Mouse (Mus musculus) spleen, adult 2 months (tissue): Measurements from ENCODE around the gene Limch1. TPM values are rescaled to one million over a fixed set of nuclear protein-coding genes. Genes with fewer than 3 reads are reported as not detected.

Experiments used
- DNase-seq, 2 experiments: peaks; one replicate each; pipeline versions ENCODE4 v3.0.0 to v3.0.0-alpha.2; 2012 to 2021; ENCODE audit warnings: low spot score in 2 of 2, low read depth in 1 of 2
- H3K27ac ChIP-seq: fragments of 200-500 bp; 2 replicates; pipeline ENCODE4 v1.5.1; 2012; ENCODE audit warnings: low read length, inconsistent platforms; ENCODE audit not compliant: insufficient read depth
- H3K27me3 ChIP-seq: fragments of 200-500 bp; 2 replicates; pipeline ENCODE4 v1.6.1; 2012; ENCODE audit warnings: mild to moderate bottlenecking, moderate library complexity, low read length, inconsistent platforms; ENCODE audit not compliant: control insufficient read depth, insufficient read depth
- H3K36me3 ChIP-seq: fragments of 200-500 bp; 2 replicates; pipeline ENCODE4 v1.6.1; 2012; ENCODE audit warnings: mild to moderate bottlenecking, low read length, inconsistent platforms; ENCODE audit not compliant: control insufficient read depth, insufficient read depth
- H3K4me1 ChIP-seq: fragments of 200-500 bp; 2 replicates; pipeline ENCODE4 v1.6.1; 2011; ENCODE audit warnings: inconsistent platforms; ENCODE audit not compliant: control insufficient read depth, insufficient read depth, insufficient read length
- H3K4me3 ChIP-seq: fragments of 200-500 bp; 2 replicates; pipeline ENCODE4 v1.5.1; 2011; ENCODE audit warnings: mild to moderate bottlenecking, inconsistent platforms; ENCODE audit not compliant: insufficient read depth, insufficient read length; ENCODE audit errors: extremely low read depth
- CTCF ChIP-seq: fragments of 200-500 bp; IDR thresholded peaks from 2 replicates; pipeline ENCODE4 v1.5.1; 2011; ENCODE audit warnings: mild to moderate bottlenecking, inconsistent platforms; ENCODE audit not compliant: insufficient read depth, insufficient read length, insufficient replicate concordance; ENCODE audit errors: extremely low read depth
- POLR2A ChIP-seq: fragments of 200-500 bp; IDR thresholded peaks from 2 replicates; pipeline ENCODE4 v1.6.1; 2011; ENCODE audit warnings: low read depth, low read length, inconsistent platforms
- WGBS: fragments of 180-500 bp; shearing (Covaris S2); methylation state at CpG from one replicate; pipeline ENCODE4 v1.1.7; 2018; 5-methylcytosine and 5-hydroxymethylcytosine counted together
- polyA plus RNA-seq: library from polyadenylated mRNA; depleted of rRNA; stranded (reverse); fragments of >200 nt; gene quantifications from 2 replicates; pipeline ENCODE4 v1.2.3, GENCODE M21; 2012

Gene Limch1
- polyA plus RNA-seq, 1 experiment, result 7.1 TPM

DNA sequence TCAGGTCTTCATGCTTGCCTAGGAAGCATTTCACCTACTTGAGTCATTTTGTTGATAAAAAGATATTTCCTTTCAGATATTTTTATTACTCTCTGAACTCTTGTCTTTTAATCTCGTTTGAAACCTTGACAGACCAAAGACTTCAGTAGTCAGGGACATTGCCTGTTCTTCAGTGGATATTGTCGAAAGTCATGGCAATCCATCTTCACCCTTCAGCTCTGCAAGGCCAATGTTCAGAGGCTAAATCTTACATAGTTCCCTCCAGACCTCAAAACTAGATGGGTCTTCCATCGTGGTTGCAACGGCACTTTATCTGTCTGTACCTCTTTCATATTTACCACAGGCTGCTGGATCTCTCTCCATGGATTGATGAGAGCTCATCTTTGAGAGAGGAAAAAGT, 80.0 kb downstream of the Limch1 start:
- Histone ChIP-seq H3K4me1 (no peaks in the 10 kb centered on the region), H3K27ac (no peak overlapping the region), H3K36me3 (no peaks in the 10 kb centered on the region), H3K4me3 (no peak overlapping the region), H3K27me3 (no peaks in the 10 kb centered on the region)
- DNase-seq, result no peak
- no peak for TF ChIP-seq POLR2A
- WGBS, result 83% methylated on average over 4 of the region's 4 CpGs

DNA sequence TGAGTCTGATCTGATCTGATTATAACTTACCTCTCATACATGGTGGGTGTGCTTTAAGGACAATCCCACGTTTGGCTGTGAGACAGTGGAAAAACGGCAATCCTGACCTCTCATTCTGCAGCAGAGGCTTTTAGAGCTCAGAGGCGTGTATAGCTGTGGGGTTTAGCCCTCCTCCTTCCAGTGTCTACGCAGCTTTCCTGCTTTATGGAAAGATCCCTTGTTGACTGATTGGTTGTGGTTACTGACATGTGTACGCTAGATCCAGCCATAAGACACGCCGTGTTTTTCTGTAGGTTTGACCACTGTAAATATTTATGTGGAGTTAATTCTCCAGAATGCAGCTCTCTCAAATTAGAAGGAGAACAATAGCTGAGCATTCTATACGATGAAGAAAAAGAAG, 81.2 kb downstream of the Limch1 start:
- 88% methylated on average over 8 of the region's 8 CpGs for WGBS
- H3K27me3 ChIP-seq, result no peaks in the 10 kb centered on the region
- no peaks in the 10 kb centered on the region for H3K36me3 ChIP-seq
- no peak for TF ChIP-seq CTCF
- no peak for TF ChIP-seq POLR2A
- H3K4me3 ChIP-seq, result no peak overlapping the region
- H3K4me1 ChIP-seq, result no peaks in the 10 kb centered on the region
- no peak overlapping the region for H3K27ac ChIP-seq
- DNase-seq, result no peak

DNA sequence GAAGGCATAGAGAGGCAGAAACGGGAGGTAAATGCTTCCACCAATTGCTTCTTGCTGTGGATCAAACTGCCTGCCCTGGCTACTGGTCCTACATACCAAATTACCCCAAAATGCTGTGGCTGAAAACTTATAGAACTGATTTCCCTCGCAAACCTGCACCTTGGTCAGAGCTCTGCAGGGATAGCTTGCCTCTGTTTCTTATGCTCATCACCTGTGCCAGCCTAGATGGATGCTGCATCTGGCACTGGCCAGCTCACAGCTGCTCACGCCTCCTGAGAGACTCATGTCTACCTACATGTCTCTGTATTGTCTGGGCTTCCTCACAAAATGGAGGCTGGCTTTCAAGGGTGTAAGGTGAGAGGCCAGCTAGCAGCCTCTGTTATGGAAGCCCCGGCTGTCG, 83.9 kb downstream of the Limch1 start:
- WGBS, result 80% methylated on average over 5 of the region's 5 CpGs
- Histone ChIP-seq H3K4me1 (no peaks in the 10 kb centered on the region), H3K27ac (no peak overlapping the region), H3K36me3 (no peaks in the 10 kb centered on the region), H3K27me3 (no peaks in the 10 kb centered on the region), H3K4me3 (no peak overlapping the region)
- TF ChIP-seq CTCF (no peak), POLR2A (no peak)
- no peak for DNase-seq

DNA sequence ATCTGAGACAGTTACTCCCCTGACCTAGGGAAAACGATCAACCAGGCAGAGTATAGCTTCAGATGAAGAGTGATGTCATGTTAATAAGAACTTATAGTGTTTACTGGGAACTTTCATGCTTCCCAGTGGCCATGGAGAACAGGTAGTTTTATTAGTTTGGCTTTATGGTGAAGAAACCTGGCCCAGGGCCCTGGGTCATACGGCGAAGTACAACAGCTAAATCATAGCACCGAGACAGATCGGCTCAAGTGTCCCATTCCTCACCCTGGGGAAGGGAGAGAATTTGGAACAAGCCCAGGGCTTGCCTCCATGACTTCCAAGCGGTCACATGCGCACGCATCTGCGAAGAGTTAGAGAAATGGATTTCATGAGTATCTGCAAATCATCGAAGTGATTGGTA, 84.6 kb downstream of the Limch1 start:
- Histone ChIP-seq H3K4me3 (no peak overlapping the region), H3K27me3 (no peaks in the 10 kb centered on the region), H3K36me3 (no peaks in the 10 kb centered on the region), H3K4me1 (no peaks in the 10 kb centered on the region), H3K27ac (no peak overlapping the region)
- no peak for DNase-seq
- TF ChIP-seq CTCF (no peak), POLR2A (no peak)
- 93% methylated on average over 10 of the region's 10 CpGs for WGBS

DNA sequence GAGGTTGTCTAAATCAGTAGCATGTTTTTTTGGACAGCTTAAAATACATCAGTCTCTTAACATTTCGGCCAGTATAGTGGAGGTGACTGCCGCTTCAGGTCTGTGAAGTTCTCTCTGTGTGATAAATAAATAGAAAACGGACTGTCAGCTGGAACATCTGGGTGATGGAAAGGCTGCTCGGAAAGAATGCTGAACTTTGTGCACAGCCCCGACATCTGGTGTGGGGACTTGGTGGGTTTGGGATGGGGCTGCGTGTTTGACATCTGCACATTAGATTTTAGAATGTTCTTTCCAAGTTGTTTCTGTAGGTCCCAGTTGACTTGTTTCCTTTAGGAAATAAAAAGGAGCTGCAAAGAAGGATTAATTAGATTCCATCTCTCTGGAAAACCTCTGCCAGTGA, 89.1 kb downstream of the Limch1 start:
- H3K4me1 ChIP-seq, result no peaks in the 10 kb centered on the region
- H3K36me3 ChIP-seq, result no peaks in the 10 kb centered on the region
- TF ChIP-seq CTCF (no peak), POLR2A (no peak)
- 84% methylated on average over 6 of the region's 6 CpGs for WGBS
- no peak for DNase-seq
- H3K27ac ChIP-seq, result no peak overlapping the region
- no peak overlapping the region for H3K4me3 ChIP-seq
- H3K27me3 ChIP-seq, result no peaks in the 10 kb centered on the region

DNA sequence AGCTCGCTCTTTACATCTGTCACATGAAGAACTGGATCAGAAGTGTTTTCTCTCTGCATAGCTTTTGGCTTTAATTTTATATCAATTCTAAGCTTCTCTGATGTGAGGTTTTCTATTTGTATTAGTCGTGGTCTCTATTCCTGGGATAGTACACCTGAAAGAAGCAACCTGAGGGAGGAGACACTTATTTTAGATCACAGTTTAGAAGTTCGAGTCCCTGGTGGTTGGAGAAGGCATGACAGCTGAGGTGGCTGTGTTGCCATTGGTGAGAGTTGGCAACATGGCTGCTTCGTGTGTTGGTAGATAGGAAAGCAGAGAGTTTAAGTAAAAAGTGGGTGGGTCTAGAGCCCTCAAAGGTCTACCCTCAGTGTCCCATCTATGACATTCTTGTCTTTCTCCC, 91.3 kb downstream of the Limch1 start:
- Histone ChIP-seq H3K27me3 (no peaks in the 10 kb centered on the region), H3K4me3 (no peak overlapping the region), H3K36me3 (no peaks in the 10 kb centered on the region), H3K4me1 (no peaks in the 10 kb centered on the region), H3K27ac (no peak overlapping the region)
- 84% methylated on average over 4 of the region's 4 CpGs for WGBS
- DNase-seq, result no peak
- TF ChIP-seq POLR2A, result no peak
- no peak for TF ChIP-seq CTCF

DNA sequence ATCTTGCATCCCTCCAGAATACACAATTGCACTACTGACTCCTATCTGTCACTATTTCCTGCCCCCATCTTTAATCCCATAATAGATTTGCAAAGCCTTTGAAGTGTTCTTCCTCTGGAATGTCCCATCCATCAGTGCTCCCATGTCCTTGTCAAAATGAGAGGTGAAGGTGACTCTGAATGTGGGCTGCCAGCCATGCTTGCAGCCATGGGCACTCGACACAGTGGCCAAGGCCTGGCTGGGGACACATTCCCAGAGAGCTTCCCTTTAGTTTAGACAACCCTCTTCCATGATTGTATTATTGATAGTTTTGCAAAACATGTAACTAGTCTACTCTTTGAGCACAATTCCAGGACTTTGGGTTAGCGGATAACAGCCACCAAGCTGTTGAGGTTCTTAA, 96.3 kb downstream of the Limch1 start:
- 89% methylated on average over 2 of the region's 2 CpGs for WGBS
- no peaks in the 10 kb centered on the region for H3K36me3 ChIP-seq
- no peak overlapping the region for H3K4me3 ChIP-seq
- DNase-seq, result no peak
- no peaks in the 10 kb centered on the region for H3K27me3 ChIP-seq
- no peak overlapping the region for H3K27ac ChIP-seq
- TF ChIP-seq CTCF (no peak), POLR2A (no peak)
- H3K4me1 ChIP-seq, result no peaks in the 10 kb centered on the region

DNA sequence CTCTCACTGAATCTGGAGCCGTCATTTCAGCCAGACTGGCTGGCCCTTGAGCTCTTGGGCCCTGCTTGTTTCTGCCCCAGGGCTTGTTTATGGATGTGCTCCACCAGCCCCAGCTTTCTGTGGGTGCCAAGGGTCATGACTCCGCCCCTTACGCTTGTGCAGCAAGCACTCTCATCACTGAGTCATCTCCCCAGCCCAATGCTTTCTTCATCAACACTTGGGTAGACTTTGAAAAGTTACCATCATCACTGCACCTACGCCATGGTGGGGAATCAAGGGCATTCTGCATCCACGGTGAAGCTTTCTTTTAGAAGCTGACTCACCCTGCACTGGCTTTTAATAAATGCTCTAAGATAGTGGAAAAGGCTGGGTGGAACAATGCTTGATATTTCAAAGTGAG, 97.1 kb downstream of the Limch1 start:
- no peaks in the 10 kb centered on the region for H3K4me1 ChIP-seq
- 91% methylated on average over 5 of the region's 5 CpGs for WGBS
- H3K4me3 ChIP-seq, result no peak overlapping the region
- TF ChIP-seq CTCF (no peak), POLR2A (no peak)
- H3K27ac ChIP-seq, result no peak overlapping the region
- no peak for DNase-seq
- H3K36me3 ChIP-seq, result no peaks in the 10 kb centered on the region
- no peaks in the 10 kb centered on the region for H3K27me3 ChIP-seq
